Mouse (Mus musculus) activated CD4-positive, CD25-positive, alpha-beta regulatory T cell, adult 4 months (primary cell): ENCODE data around the gene Prox2. TPM values are rescaled to one million over a fixed set of nuclear protein-coding genes. Genes with fewer than 3 reads are reported as not detected.
"Not testable (repeated sequence)": the region's sequence is repeated elsewhere in the genome, so short reads cannot be mapped to it uniquely, and the experiment has no call there.

Source experiments
- ATAC-seq: one replicate; pipeline ENCODE4 v1.8.0; 2017
- polyA plus RNA-seq, 2 experiments: library from polyadenylated mRNA; unstranded; fragments of 100-300 nt; shearing (Covaris generic); gene quantifications; one replicate each; pipeline ENCODE4 v1.2.1; 2017

Prox2 gene
- 1 to 10 TPM; 1.4 to 2.7 TPM for polyA plus RNA-seq

DNA sequence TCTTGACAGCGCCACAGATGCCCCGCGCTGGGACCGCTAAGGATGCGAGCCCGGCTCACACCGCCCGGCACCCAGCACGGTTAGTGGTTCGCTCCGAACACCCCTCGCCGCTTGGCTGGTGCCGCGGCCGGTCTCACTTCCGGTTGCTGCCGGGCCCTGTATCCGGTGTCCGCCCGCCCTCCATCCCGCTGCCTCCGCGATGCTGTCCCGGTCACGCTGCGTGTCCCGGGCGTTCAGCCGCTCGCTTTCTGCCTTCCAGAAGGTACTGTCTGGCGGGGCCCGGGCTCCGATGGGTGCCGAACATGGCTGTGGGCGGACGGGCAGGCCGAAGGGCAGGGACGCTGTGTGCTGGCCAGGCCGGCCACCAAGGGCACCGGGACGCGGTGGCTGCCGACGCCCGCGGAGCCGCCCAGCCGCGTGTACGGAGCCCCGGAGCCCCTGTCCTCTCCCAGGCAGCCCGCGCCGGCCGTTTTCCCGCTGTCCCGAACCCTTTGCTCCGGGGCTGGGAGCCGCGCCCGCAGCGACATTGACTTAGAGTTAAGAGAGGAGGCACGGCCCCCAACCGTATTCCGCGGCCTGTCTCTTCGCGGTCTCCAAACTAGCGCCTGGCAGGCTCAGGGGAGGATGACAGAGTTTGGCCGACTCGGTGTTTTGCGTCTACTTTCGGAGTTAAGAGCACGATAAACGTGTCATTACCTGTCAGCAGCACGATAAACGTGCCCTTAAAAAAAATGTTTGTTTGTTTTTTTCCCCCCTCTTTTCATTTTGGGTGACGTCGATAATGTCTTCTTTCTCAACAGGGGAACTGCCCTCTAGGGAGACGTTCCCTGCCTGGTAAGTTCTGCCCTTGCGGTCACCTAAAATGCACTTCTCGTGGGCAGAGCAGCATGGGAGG lies at the start of gene Prox2, which contains the start of gene Dlst:
Gene Prox2 (minus strand): TSS at position 62 of the 895 bp plus-strand sequence.
Gene Dlst (plus strand): TSS at position 136 of the 895 bp plus-strand sequence.
- peak; percentile 90 for ATAC-seq

DNA sequence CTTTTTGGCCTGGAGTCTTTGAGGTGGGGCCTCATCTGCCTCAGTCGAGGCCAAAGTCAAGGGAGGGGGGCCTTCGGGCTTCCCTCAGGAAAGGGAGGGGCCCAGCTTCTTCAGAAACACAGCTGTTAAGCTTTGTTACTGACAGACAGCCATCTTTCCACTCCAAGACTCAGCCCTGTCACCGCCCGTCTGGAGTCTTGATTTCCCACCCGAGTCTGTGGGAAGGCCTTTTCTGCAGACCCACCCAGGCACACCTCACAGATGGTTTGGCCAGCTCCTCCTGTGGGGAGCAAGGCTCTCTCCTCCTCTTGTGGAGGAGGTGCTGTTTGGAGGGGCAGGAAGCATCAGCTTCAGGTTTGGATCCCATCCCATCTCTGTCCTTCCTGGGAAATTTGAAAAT lies 49.0 kb upstream of the Prox2 start:
- no peak for ATAC-seq

DNA sequence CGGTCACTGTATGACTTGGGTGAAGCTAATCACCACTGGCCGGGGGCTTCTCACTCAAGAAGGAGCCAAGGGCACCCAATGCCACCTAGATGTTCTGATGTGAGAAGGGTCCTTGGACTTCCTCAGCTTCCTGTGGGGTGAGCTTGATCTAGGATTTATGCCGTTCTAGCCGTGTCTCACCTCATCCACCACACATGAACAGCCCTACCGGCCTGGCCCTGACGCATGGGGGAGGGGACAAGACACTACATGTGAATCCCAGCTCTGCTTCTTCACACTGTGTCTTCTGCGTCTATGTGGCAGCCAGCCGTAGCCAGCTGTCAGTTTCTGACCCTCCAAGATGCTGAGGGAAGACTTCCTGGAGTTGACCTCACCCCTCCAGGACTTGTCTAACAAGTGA lies 48.2 kb upstream of the Prox2 start:
- ATAC-seq, result no peak

DNA sequence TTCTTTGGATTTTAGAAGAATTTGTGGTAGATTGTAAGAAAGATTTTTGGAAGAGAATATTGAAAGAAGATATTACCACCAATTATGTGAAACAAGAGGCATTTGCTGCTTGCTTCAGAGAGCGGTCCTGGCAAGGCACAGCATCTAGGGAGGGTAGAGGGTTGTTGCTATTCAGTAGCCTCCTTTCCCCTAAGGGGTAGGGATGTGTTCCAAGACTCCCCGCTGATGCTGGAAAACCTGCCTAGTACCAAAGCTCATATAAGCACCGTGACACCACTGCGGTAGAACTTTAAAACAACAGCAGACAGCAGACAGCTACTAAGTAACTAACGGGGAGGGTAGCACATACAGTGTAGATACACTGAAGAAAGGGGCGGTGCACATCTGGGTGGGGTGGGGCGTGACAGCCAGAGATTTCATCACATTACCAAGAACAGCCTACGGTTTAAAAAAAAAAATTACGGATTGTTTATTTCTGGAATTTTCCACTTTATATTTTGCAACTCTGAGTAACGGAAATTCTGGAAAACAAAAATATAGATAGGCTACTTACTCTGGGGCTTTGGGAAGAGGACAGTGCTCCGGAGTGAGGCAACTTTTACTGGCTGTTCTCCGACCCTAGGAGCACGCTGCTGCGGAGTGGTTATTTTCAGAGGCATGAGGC lies 47.4 kb upstream of the Prox2 start:
- ATAC-seq, result no peak

DNA sequence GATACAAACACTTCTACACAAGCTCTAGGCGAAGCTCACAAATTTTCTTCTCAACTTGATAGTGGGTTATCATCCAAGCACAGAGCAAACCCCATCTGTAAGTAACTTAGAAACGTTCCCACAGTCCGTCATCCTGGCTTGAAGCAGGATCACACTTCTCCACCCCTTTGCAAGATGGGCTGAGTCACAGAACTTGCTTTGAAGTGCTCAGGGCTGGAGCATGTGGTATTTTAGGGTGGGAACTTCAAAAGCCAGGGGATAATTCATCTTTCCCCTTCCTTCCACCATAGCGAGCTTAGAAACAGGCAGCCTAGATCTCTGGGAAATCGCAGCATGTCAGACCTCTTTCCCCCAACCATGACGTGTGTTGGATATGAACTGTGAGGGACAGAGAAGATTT lies 45.8 kb upstream of the Prox2 start:
- ATAC-seq, result no peak

DNA sequence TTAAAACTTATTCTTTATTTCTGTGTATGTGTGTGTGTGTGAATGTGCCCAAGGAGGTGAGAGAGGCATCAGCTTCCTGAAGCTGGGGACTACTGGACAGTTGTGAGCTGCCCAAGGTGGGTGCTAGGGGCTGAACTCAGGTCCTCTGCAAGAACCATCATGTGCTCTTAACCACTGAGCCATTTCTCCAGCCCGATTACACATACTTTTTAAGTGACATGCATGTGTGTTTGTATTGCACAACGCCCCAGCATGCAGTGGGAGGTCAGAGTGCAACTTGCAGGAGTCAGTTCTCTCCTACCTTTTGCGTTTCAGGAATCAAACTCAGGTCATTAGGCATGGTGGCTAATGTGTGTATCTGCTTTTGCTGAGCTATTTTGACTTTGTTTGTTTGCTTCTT lies 42.5 kb upstream of the Prox2 start:
- ATAC-seq, result no peak

DNA sequence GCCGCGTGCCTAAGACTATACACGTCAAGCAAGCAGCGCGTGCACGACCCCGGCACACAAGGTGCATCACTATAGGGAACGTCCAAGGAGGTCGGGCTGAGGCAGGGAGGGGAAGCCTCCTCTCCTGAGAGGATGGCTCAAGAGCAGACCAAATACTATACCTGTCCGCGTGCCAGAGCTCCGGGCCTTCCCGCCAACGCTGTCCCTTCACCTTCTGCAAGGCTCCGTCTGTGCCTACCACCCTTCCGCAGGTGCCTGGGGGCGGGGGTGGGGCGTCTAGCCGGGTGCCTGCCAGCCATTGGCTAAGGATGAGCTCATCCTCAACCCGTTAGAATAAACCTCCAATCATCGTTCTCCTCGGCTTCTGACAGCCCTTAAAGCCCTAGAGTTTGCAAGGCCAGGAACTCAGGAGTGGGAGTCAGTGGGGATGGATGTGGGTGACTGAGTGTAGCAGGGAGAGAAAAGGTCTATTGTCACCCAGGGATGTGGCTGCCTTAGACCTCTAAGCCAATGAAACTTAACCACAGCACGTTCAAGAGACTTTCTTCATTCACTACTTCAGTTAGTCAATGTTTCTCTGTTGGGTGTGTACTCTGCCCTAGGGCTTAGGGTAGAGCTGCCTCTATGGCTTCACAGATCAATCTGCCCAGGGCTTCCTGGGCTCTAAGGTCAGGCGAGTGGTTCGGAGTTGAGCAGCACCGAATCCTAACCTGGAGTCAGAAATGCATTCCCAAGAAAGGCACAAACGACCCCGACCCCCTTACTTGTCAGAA lies 40.6 kb upstream of the Prox2 start, which contains the start of gene Rps6kl1:
Gene Rps6kl1 (minus strand): TSS at position 263 of the 773 bp plus-strand sequence.
- ATAC-seq, result peak; percentile 81

DNA sequence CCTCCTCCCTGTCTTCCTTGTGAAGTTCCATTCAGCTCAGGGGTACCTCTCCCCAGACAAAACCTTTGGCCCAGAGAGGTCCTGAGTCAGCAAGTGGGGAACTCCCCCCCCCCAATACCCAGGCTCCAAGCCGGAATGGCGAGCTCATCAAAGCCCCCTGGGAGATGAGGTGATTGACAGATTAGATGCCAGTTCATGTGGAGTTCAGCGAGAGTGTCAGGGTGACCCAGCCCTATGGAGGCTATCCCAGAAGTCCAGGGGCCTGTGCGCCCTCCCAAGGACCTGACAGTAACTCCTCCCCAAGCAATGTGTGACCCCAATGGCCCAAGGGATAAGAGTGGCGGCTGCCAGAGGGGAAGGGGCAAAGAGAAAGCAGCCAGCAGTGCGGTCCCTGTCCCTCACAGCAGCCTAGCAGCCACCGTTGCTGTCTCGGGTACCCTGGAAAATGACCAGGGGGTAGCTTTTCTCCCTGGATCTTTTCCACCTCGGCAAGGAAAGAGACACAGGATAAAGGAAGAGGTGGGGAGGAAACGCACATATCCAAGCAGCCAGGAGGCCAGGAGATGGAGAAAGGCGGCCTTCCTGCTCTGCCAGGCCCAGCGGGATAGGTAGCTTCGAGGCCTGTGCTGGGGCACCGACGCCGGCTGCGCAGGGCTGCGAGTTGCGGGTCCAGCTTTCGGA lies 39.9 kb upstream of the Prox2 start:
- ATAC-seq, result no peak

DNA sequence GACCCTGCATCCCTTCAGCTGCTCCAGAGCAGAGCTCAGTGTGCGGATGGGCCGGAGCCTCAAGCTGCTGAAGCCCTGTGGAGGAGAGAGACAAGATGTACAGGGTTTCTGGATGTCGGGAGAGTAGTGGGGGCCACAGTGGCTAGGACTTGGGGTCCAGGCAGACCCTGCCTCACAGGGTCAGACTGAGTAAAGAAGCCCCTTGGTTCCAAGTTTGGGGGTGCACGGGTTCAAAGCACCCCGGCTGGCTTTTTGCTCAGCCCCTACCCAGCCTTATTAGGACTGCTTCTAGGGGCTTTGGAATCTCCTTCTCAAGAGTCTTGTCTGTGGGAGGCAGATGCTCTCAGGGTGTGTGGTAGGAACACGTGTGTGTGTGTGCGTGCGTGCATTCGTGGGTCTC lies 36.3 kb upstream of the Prox2 start:
- ATAC-seq, result no peak

DNA sequence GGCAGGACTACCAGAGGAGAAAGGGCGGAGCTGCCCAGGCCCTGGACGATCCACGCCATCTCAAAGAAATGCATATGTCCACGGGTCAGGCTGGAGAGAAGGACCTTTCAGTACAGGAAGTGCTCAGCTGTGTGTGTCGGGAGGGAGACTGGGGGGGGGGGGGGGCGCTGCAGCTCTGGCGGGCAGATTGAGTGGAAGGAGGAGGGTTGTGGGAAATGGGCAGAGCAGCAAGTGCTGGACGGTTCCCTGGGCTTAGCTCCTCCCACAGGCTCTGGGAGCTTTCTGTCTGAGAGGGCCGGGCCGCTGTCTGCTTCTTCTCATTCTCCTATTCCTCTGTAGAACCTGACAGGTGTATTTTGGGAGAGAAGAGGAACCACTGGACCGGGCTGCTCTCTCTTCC lies 35.8 kb upstream of the Prox2 start:
- no peak for ATAC-seq

DNA sequence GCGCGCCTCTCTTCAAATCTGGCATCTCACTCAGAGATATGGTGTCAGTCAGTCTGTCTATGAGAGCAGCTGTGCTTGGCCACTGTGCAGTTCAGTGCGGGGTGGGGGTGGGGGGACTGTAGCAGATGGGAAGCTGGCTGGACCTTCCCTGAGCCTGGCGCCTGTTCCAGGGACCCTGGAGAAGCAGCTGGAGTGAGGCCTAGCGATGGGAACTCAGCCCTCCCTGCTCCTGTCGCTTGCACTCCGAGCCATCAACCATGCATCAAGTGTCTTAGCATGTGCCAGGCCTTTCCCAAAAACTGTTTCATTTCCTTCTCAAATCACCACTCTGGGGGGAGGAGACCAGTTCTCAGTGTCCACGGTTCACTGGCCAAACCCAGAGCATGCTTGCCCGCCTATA lies 35.1 kb upstream of the Prox2 start:
- no peak for ATAC-seq

DNA sequence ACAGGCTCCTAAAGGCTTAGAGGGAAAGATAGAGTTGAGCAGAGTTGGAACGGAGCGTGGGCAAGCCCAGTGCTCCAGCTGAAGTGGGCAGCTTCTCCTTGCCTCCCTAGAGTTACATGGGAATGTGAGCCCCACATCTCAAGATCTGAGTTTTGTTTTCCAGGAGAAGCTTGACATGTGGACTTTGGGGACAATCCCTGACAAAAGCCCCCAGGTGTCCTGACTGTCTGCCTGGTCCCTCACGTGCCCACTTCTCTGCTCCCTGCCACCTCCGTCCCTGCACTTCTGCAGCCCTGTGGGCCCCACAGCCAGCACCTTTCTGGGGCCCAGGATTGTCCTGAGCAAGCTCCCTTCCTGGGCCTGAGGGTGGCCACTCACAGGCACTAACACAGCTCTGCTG lies 34.3 kb upstream of the Prox2 start:
- ATAC-seq, result no peak

DNA sequence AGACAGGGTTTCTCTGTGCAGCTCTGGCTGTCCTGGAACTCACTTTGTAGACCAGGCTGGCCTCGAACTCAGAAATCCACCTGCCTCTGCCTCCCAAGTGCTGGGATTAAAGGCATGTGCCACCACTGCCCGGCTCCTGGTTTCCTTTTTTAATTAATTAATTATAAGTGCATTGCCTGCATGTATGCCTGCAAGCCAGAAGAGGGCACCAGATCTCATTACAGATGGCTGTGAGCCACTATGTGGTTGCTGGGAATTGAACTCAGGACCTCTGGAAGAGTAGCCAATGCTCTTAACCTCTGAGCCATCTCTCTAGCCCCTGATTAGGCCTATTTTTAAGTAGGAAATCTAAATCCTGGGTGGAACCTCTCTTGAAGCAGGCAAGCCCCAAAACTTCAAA lies 33.7 kb upstream of the Prox2 start:
- ATAC-seq, result not testable (repeated sequence)

DNA sequence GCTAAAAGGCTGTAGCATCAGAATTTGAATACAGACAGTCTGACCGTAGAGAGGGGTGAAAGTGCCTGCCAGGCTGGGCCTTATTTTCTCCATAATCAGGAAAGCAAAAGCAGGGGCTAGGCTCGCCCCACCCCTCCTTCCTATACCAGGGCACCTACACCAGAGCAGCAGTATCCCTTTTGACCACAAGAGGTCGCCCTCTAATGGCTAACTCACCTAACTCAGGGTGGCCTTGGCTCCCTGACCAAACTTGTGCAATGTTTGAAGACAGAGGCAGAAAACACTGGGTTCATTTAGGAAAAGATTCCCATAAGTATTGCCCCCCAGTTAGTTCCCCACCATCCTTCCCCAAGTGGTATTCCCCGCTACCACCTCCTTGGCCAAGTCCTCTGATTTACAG lies 32.2 kb upstream of the Prox2 start:
- ATAC-seq, result peak; percentile 65

DNA sequence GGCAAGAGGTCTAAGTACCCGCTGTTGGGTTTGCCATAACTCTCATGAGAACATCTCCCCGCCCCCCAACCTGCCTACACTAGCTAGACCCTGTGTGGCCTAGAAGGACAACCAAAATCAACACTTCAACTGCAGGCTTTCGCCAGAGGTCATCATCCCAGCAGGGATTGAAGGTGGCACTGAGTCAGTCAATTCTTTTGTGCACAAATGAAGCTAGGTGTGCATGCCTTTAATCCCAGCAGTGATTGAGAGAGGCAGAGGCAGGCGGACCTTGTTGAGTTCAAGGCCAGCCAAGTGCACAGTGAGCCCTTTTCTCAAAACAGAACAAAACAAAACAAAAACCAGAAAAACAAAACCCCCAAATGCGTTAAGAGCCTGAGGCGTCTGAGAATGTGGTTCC lies 30.5 kb upstream of the Prox2 start:
- ATAC-seq, result no peak

DNA sequence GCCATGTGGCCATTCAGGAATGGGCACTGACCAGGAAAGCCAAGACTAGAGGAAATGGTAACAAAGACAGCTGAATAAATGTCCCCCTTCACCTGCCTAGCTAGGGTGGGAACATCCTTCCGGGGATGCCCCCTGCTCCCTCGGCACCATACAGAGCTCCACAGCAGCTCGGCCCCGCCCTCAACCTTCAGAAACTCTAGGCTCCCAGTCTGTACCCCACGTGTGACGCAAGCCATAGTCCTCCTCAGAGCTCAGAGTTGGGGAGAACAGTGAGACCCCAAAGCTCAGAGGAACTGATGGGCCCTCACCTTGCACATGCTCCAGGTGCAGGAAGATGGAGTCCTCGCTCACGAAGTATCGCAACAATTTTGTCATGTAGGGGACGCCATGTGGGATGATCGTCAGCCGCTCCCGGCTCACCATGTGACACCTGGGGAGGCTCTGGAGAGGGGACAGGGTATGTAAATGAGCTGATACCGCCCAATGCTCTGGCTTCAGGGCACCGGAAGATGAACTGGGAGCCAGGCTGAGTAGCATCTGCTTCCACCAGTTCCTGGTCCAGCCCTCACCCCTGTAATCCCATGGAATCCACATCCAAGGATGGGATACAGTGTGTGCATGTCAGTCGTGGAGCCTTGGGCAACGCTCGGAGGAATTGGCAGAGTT lies 29.6 kb upstream of the Prox2 start:
- ATAC-seq, result no peak

DNA sequence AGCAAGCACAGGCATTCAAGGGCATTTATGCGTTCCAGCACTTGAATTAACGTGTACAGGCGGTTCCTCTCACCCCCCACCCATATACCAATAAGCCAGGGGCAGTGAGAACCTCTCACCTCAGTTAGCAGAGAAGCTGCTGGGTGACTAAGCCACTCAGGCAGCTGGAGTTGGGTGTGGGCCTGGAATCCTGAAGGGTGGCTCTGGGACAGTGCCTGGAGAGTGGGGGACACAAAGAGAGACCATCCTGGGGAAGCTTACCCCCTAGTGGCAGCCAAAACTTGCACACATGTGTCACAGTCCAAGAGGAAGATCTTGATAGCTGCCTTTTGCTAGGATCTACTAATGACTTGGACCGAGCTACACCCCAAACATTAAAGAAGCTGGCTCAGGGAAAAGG lies 26.1 kb upstream of the Prox2 start:
- no peak for ATAC-seq

DNA sequence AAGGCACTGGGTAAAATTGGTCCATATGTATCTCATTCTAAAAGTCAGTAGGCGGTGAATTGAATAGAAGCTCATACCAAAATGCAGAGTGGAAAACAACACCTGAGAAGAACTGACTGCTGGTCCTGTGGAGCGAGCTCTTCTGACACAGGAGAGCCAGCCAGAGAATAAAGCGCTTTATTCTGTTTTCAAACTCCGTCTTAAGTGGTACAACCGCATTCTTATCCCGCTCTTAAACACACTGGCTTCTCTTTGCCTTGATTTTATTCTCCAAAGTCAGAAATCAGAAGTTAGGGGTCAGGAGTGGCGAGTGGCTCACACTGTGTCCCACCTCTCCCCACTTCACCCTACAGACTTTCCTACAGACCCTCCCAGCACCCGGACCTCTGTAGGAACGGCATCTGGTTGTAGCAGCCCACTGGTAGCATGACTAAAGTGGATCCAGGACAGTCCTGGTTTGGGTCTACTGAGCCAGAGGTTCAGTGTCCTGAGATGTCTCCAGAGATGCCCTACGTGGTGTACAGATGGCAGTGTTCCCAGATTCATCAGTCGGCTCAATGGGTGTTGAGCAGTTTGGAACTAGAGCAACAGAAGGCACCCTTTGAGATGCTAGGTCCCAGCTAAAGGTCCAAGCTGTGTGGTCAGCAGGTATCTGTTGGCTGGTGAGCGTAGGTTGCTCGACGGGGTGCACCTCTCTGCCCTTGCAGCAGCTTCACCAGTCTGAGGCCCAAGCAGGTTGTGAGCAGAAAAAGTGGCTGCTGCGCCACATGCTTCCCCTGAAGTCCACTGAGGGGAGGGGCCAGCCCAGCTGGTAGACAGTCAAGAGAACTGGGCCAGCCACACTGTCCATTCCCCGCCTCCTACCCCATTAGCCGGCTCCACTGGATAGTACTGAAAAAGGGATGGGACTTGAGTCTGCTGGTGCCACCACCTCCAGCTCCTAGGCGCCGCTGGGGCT lies 25.2 kb upstream of the Prox2 start:
- ATAC-seq, result no peak

DNA sequence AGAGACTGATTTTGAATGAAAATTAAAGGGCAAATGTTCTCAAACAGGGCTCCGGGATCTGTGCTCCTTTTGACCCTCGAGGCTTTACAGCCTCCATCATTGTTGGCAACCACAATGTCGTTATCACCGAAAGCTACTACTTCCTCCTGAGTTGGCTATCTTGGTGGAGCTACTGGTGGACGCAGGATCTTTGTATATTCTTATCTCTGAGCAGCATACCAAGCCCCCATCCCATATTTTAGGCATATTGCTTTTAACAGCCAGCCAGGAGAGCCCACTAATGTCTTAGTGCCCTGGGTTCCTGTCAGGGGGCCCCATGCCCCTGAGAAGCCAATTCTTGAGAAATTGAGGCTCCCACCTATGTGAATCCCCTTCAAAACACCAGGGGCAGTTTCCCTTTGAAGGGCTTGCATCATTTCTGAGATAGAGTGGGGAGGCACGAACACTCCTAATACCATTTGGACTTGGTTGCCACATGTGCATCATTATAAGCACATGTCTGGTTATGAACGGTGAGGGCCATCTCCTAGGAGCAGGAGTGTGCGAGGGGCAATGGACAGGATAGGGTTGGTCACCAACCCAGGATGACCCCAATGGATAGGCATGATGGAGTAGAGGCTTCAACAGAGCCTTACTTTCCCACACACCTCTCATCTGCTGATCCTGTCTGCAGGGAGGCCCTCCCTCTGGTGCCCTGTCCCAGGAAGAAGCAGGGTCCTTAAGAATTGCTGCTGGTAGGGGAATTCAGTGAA lies 23.7 kb upstream of the Prox2 start:
- no peak for ATAC-seq

DNA sequence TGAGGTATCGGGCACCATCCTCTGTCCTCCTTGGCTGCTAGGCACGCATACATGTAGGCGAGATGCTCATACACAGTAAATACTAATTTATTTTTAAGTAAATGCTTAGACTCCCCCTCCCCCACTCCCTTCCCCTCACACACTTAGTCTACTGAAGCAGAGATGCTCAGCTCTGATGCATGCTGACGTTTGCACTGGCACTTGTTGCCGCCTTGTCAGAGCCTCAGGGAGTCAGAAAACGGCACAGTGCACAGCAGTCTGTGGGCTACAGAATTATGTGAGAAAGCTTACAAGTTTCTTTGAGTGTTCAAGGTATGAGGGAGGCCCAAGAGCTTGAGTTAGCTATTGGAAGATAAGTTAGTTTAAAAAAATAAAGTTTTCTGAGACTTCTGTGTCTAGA lies 20.8 kb upstream of the Prox2 start:
- no peak for ATAC-seq
